Mouse (Mus musculus) megakaryocyte-erythroid progenitor cell, adult 5-6 weeks (primary cell): ENCODE results near the gene Tpk1. TPM values are rescaled to one million over a fixed set of nuclear protein-coding genes. Genes with fewer than 3 reads are reported as not detected.

ENCODE experiments used
- ATAC-seq: replicated peaks from 2 replicates; pipeline ENCODE4 v1.8.0; 2016; ENCODE audit warnings: mild to moderate bottlenecking, inconsistent platforms; ENCODE audit not compliant: severe bottlenecking, poor library complexity, low FRiP score, low TSS enrichment
- total RNA-seq, 2 experiments: library from RNA; stranded (forward) in 1 of 2; stranded (reverse) in 1 of 2; fragments of 200-1000, 215-1000 nt in 1 of 2; fragments of >200 nt in 1 of 2; fragmentation: Nextera tagmentation in 1 of 2; gene quantifications; 2 replicates each; pipeline ENCODE4 v1.2.3; 2014 to 2017

The Tpk1 gene
- total RNA-seq, 2 experiments from 2014 or later = 10.3 to 12.0 TPM

DNA sequence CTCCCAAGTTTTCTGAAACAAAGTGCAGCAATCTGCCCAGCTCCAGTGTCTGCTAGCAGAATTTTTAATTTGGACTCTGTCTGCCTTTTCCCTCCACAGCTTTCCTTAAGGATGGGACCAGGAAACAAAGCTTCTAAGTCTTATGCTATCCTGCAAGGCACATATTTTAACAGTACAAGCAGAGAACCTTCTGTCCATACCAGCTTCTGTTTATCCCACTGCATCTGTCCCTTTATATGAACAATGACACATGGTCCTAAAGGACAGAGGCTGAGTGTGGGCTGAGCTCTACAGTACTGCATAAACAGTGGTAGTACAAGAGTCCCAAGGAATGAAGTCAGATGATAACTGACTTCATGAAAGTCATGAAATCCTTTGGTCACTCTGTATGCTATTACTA is 132.8 kb downstream of the Tpk1 start:
- no peak for ATAC-seq

DNA sequence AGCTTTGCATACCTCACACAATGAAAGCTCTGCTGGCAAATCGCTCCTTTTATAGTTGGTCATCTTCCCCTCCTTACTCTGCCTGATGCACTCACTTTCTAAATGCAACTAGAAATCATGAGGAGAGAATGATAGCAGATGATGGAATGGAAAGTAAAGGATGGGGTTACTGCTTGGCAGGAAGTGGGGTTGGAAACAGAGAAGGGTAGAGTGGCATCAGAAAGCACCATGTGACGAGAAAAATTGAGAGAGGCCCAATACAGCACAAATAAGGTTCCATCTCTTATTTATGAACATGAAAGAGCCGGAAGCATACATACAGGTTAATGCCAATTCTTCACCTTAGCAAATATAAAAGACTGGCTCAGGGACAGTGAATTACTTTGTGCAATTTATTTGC is 133.3 kb downstream of the Tpk1 start:
- ATAC-seq = no peak

DNA sequence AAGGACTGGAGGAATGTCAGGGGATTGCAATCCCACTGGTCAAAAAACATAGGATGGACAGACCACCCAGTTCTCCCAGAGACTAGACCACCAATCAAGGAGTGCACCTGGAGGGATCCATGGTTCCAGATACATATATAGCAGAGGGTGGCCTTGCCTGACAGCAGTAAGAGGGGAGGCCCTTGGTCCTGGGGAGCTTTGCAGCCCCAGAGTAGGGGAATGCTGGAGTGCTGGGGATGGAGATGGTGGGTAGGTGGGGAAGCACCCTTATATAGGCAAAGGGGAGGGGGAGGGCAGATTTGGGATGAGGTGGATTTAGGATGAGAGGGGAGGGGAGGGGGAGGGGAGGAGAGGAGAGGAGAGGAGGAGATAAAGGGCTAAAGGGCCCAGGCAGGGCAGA is 134.1 kb downstream of the Tpk1 start:
- ATAC-seq = no peak

DNA sequence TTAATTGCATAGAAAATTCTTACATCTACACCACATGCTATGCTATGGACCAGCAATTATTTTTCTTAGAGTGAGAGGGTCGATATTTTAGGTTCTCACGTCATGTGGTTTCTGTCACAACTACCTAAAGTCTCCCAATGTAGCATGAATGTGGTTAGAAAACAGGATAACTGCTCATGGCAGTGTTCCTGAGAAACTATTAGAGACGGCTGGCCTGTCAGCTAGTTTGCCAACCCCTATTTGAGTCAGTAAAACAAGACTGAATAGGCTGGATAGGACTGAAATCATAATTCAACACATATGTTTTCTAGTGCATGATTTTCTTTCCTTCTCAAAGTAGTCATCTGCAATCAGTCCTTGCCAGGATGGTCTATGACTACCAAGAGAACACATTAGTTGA is 137.1 kb downstream of the Tpk1 start:
- no peak for ATAC-seq

DNA sequence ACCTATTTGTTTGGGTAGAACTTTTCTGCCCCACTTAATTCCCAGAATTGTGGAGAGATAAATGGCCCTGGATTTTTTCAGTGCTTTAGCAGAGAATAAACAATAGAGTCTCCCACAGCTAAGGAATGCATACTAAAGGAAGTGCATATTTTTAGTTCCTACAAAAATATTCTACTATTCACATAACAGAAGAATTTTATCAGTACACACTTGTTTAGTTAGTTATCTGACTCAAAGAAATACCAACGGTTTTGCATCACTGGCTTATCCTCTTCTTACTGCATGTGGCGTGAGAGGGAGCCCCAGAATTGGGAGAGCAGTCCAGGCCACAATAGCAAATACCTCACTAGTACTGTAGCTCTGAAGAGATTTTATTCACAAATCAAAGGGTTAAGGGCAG is 141.1 kb downstream of the Tpk1 start:
- peak; percentile 64 for ATAC-seq

DNA sequence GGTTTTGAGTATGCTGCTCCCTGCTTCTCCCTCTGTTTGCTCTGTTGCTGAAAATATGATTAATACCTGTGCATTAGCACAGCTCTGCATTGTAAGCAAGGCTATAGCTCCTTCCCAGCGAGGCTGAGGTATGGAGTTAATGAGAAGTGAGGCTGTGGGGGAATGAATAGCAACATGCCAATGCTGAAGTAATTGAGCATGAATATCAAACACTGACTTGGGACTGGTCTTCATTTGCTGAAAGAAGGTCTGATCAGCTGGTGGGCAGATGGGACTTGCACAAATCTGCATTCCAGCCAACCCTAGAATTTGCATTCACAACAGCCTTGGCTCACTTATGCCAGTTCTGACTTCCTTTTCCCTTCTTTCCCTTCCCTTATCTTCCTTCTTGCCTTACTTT is 144.0 kb downstream of the Tpk1 start:
- ATAC-seq = no peak

DNA sequence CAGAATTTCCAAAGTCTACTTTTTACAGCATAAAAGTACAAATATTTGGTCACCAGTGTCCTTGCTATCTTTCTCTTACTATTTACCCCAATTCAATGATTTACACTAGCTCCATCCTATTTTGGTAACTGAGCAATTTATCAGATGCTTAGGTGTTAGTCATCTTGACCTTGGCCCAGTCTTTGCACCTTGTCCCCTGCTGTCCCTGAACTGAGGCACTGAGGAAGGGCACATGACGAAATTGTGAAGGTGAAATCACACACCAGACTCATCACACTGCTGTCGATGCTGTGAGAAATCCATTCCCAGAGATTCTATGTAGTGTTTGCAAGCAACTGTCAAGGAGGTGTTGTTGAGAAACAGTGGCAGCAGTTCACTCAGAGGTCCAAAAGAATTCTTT is 145.9 kb downstream of the Tpk1 start:
- no peak for ATAC-seq

DNA sequence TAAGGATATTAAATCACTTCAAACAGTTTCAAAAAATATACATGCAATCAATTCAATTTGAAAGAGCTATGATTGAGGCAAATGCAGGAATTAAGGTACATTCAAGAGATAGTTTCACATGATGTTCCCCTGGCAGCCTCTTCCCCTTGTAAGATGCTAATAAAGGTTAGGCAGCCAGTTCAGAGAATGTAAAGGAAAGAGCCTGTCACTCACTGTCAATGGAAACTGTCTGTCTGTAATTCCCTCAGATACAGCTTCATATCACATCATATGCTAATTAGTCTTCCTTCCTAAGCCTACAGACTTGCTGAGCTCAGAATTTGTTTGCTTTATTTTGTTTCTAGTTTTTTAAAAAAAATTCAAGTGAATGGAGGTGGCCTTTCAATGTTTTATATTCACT is 147.7 kb downstream of the Tpk1 start:
- no peak for ATAC-seq

DNA sequence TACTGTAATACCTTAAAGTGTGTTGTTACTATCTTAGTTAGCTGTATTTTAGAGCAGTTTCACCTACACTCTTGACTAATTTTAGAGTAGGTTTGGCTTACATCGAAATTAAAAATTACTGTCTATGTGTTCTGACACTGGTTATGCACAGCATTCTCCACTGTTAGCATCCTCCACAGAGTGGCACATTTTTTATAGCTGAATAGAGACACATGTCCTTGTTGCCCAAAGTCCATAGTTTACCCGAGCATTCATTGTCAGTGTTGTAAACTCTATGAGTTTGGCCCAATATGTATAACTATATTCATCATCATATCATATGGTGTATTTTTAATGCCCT is 148.8 kb downstream of the Tpk1 start:
- no peak for ATAC-seq

DNA sequence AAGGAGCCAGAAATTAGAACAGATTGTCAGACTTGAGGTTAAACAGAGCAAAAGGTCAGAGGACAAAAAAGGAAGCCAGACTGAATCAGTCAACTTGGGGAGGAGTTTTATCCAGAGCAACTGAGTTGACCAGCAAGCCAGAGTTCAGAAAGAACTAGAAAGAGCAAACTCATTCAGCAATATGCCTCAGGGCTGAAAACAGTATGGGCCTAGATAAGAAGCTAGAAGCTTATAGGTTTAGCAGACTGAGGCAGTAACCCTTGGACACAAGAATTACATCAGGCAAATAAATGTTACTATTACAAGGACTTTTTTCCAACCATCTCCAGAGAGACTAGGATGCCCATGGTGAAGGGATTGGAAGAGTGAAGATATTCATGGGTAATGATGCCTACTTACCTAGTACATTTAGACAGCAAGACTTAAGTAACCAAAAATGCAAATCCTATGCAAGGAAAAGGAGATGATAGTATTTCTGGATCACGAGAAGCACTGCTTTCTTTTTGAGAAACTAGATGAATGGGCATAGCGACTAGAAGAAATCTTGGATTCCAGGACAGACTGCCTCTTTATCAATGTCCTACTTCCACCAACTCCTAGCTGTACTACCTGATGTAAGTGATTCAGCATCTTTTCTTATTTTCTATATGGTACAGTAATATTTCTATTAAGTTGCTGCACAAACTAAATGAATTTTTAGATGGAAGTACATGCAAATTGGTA is 149.3 kb downstream of the Tpk1 start:
- peak; percentile 68 for ATAC-seq

DNA sequence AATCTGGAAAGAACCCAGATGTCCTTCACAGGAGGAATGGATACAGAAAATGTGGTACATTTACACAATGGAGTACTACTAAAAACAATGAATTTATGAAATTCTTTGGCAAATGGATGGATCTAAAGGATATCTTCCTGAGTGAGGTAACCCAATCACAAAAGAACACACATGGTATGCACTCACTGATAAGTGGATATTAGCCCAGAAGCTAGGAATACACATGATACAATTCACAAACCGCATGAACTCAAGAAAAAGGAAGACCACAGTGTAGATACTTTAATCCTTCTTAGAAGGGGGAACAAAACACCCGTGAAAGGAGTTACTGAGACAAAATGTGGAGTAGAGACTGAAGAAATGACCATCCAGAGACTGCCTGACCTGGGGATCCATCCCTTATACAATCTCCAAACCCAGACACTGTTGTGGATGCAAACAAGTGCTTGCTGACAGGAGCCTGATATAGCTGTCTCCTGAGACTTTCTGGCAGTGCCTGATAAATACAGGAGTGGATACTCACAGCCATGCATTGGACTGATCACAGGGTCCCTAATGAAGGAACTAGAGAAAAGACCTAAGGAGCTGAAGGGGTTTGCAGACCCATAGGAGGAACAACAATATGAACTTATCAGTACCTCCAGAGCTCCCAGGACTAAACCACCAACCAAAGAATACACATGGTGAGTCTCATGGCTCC is 159.2 kb downstream of the Tpk1 start:
- ATAC-seq = peak; percentile 87

DNA sequence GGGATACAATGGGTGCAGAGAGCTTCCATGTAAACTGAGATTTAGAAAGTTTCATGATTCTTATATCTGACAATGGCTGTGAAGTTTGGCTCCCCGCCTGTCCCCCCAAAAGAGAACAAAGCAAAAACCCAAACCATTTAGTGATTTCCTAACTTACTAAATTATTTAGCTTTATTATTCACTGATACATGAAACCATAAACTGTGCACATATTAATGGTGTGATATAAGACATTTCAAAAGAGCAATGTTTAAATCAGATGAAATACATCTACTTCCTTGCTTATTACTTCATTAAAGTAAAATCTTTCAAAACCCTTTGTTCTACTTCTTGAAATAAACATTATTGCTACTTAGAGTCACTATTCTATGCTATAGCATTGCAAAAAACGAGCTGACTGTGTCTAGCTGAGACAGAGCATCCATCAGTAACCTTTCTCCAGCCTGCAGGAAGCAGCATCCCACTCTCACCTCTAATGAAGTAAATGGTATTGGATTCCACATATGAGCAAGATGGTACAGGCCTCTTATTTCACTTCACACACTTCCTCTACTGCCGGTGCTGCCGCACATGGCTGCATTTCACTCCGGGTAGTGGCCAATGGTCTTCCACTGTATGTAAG is 161.4 kb downstream of the Tpk1 start:
- no peak for ATAC-seq

DNA sequence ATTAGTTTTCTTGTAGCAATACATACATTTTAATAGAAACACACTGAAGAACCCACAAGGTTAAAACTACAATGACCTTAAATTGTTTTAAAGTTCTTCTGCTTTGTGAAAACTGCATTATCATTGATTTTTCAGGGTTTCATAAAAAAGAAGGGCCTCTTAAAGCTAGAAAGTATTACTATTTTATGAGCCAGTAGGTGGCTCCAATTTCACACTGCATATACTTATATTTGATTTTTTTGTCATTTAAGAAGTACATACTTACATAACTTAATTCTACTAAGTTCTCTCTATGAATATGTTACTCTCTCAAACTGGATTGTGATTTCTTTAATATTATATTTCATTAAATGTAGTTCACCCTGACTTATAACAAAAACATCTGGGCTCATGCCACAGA is 173.7 kb downstream of the Tpk1 start:
- ATAC-seq = no peak

DNA sequence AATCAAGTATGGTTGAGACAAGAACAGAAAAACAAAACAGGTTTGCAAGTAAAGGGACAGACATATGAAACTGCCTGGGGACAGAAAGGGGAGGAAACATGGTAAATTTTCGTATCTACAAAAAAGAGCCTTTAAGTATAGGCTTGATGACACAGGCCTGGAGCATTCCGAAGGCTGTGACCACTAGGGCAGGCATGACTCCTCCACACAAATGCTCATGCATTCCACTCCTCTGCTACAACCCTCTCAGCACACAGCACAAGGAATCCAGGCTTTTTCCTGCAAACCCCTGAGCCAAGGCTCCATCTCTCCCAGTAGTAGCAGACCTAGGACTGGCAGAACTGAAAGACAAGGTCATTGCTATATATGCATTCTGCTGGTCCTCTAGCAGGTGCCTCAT is 179.4 kb downstream of the Tpk1 start:
- no peak for ATAC-seq

DNA sequence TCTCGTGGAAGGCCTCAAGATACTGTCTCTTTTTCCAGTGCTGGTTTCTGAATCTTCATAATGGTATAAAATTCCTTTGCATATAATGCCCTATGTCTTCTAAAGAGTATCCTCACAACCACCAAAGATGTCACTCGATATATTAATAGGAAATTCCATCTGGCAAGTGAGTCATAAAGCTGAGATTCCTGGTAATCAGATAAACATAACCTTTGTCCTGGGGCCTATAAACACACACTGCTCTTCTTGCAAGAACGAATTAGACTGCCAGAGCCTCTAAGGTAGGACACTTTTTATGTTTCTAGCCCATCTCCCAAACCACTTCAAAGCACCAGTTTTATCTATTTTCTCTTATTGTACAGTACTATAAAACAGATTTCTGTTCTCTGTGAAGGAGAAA is 185.4 kb downstream of the Tpk1 start:
- no peak for ATAC-seq

DNA sequence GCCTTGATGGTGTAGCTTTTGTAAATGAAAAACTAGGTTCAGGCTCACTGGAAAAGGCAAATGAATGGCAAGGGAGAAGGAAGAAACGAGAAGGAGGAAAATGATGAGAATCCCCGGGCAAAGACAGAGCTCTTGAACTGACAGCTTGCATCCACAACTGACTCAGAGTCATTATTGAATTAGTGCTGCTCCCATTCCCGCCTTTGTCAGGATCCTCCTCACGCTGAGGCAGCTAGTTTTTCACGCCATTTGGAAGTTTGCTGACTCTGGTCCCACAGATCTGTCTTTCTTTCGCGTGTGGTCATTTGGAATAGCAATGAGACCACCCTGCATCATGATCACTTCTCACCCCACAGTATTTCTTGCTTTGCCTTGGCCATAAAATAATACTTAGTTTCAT is 187.3 kb downstream of the Tpk1 start:
- no peak for ATAC-seq

DNA sequence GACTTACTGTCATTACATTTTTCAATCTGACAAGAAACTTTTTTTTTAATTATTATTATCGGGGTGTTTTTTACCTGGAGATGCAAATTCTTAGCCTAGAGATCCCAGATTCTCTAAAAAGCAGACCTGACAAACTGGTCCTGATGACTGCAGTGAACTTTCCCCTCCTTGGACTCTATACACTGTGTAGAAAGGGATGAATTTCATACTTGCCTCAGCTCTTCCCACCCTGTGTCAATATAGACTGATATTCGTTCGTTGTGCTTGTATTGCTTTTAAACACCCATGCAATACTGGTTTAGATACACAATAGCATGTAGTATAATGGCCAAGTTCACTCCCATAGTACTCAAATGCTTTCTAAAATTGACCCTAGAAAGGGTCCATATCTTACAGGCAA is 189.7 kb downstream of the Tpk1 start:
- no peak for ATAC-seq

DNA sequence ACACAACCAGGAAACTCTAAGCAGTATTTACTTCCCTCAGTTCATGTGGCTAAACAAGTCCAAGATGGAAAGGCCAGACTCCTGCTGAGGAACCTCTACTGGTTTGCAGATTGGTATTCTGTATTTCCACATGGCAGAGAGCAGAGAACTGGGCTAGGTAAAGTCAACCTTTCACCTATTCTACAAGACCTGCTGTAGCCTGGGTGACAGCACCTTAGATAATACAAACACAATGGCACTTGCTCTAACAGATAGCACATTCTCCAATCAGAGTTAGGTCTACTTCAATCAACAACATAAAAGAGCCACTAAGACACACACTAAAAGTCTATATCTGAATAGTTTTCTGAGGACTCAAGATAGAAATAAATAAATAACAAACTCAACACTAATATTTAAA is 190.2 kb downstream of the Tpk1 start:
- ATAC-seq = no peak

DNA sequence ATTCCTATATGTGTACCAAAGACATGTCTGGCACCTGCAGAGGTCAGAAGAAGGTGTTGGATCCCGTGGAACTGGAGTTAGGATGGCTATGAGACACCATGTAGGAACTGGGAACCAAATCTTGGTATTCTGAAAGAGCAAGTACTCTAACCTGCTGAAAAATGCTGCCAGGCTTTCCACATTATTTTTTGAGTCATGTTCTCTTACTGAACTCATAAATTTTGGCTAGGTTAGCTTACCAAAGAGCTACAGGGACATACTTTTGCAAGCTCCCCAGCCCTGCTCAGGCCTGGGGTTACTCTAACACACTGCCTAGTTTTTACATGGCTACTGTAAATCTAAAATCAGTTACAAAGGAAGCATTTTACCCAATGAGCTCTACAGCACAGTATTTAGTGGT is 194.5 kb downstream of the Tpk1 start:
- ATAC-seq = no peak

DNA sequence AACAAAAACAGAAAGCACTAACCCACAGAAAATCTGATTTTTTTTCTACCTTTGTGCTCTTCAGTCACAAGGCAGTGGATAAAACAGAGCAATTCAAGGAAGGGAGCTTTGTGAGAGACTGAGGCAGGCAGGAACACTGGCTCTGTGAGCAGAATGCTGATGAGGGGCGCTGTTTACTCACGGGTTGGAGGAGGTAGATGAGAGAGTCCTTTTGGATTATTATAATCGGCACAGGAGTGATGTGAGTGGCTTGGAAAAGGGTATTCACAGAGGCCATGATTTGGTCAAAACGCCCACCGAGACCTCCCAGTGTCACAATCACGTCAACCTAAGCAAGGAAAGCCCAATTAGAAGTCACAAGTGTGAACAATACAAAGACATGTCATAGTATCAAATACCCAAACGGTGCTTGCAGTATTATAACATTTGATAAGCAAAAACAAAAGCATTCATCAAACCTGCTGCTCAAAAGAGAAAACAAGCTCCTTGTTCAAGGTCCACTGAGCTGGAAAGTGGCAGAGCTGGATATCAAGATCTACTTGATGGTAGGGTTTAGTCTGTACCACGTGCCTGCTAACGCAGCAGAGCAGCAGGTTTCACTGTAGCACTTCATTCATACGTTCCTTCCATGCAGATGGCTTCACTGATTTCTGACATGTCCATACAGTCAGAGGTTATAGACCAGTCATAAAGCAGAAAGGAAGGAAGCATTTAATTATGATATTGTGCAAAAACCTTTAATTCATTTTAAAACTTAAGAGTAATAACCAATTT is 197.1 kb downstream of the Tpk1 start:
- no peak for ATAC-seq
